Mouse (Mus musculus) heart, adult 8-10 months (tissue): Measurements from ENCODE around the gene Paox. TPM values are rescaled to one million over a fixed set of nuclear protein-coding genes. Genes with fewer than 3 reads are reported as not detected.

Source experiments
- DNase-seq: peaks from one replicate; pipeline ENCODE4 v3.0.0; 2022; ENCODE audit warnings: low spot score
- total RNA-seq, 4 experiments: library from RNA; stranded (reverse); gene quantifications; 2 replicates each; pipeline ENCODE4 v1.2.4; 2022

The Paox gene
- total RNA-seq, 4 experiments from 2014 or later: 2.2 to 4.0 (median 2.6) TPM

- DNase-seq: no peak
These were observed 53.8 kb downstream of the Paox start for GRCm38 (mm10) chr7:140169386-140169785.

- no peak for DNase-seq
These were observed 55.3 kb downstream of the Paox start for GRCm38 (mm10) chr7:140170863-140171262.

GRCm38 (mm10) chr7:140172936-140173335 is 57.3 kb downstream of the Paox start, which contains the start of gene Olfr523:
Gene Olfr523 (plus strand): TSS chr7:140173217.
- no peak for DNase-seq

- no peak for DNase-seq
These were observed 63.6 kb downstream of the Paox start for GRCm38 (mm10) chr7:140179176-140179575.

GRCm38 (mm10) chr7:140180692-140181091 is 65.1 kb downstream of the Paox start:
- DNase-seq: no peak

GRCm38 (mm10) chr7:140184206-140184605 is 68.6 kb downstream of the Paox start:
- DNase-seq: no peak

Other genes starting within 250 kb of the Paox start
- under 1 TPM in 1 of 4 experiments, not detected in 3; 0.06 TPM for gene Kndc1, start 221.1 kb upstream of the Paox start, total RNA-seq
- gene Utf1, start 172.0 kb upstream of the Paox start, total RNA-seq: not detected
- not detected for gene 6430531B16Rik, start 137.0 kb upstream of the Paox start, total RNA-seq
- 1 to 10 TPM in 2 of 4 experiments, under 1 TPM in 2; 0.25 to 1.8 (median 0.95) TPM for gene Adam8, start 123.2 kb upstream of the Paox start, total RNA-seq
- gene Zfp511, start 79.4 kb upstream of the Paox start, total RNA-seq: 10 to 100 TPM in 2 of 4 experiments, 1 to 10 TPM in 2; 7.7 to 11.8 (median 10.7) TPM
- 10 to 100 TPM; 32.6 to 37.0 (median 34.9) TPM for gene Tubgcp2, start 79.1 kb upstream of the Paox start, total RNA-seq
- gene Msx3, start 66.7 kb upstream of the Paox start, total RNA-seq: not detected
- gene Caly, start 33.3 kb upstream of the Paox start, total RNA-seq: under 1 TPM in 3 of 4 experiments, not detected in 1; 0.25 to 0.50 (median 0.30) TPM
- gene Prap1, start 22.4 kb upstream of the Paox start, total RNA-seq: not detected
- 10 to 100 TPM; 65.8 to 83.2 (median 76.9) TPM for gene Fuom, start 13.4 kb upstream of the Paox start, total RNA-seq
- gene Echs1, start 677 bp downstream of the Paox start, total RNA-seq: 100 to 1,000 TPM; 476 to 541 (median 510) TPM
- 10 to 100 TPM; 24.2 to 32.4 (median 29.3) TPM for gene Mtg1, start 21.8 kb downstream of the Paox start, total RNA-seq
- 1 to 10 TPM in 1 of 4 experiments, under 1 TPM in 3; 0.23 to 1.2 (median 0.64) TPM for gene Sprn, start 39.1 kb downstream of the Paox start, total RNA-seq
- not detected for gene Olfr522, start 49.0 kb downstream of the Paox start, total RNA-seq
- gene Olfr523, start 57.4 kb downstream of the Paox start, total RNA-seq: not detected
- not detected for gene Olfr524, start 90.2 kb downstream of the Paox start, total RNA-seq
- not detected for gene Cd163l1, start 102.5 kb downstream of the Paox start, total RNA-seq
- gene 5830411N06Rik, start 131.5 kb downstream of the Paox start, total RNA-seq: not detected
- not detected for gene Olfr525, start 205.1 kb downstream of the Paox start, total RNA-seq
- gene Olfr527, start 218.2 kb downstream of the Paox start, total RNA-seq: not detected
- not detected for gene Olfr60, start 245.9 kb downstream of the Paox start, total RNA-seq